Mouse (Mus musculus) lung, adult 2 months (tissue): Measurements from ENCODE around the gene Npas3.

Source experiments
- CTCF ChIP-seq: fragments of 200-500 bp; IDR thresholded peaks from 2 replicates; pipeline ENCODE4 v1.5.1; 2011; ENCODE audit warnings: mild to moderate bottlenecking, low read length, control low read depth; ENCODE audit not compliant: insufficient read depth
- POLR2A ChIP-seq: fragments of 200-500 bp; IDR thresholded peaks from 2 replicates; pipeline ENCODE4 v1.6.1; 2011; ENCODE audit warnings: low read depth, mild to moderate bottlenecking, control low read depth, low read length, borderline replicate concordance; ENCODE audit errors: extremely low read depth

DNA sequence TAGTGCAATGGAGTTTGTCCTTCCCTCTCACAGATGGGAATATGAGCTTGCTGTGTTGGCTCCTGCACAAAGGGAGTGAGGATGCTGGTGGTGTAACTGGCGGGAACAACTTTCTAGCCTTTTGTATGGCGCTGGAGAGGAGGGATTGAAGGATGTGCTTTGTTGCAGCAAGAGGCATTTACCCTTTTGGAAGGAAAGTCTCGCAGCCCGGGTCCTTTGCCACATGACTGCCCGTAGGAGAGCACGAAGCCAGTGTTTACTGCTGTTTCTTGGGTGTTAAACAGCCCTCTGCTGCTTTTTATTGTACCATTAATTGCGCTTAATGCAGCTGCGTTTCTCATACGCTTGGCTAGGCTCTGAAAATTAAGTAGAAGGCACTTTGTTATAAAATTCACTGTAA, 375.3 kb downstream of the Npas3 start:
- TF ChIP-seq CTCF (no peak), POLR2A (no peak)
